Mouse (Mus musculus) right cerebral cortex, postnatal 10 days (tissue): ENCODE results near the gene Gm21970.
A peak's percentile ranks its signal among the peaks of the same experiment; 100 is the strongest.

Experiments used
- DNase-seq, 2 experiments: peaks; one replicate each; pipeline ENCODE4 v3.0.0; 2021; ENCODE audit warnings: low spot score in 2 of 2

Gene Gm21970

GRCm38 (mm10) chr16:91463400-91463799 lies 71.9 kb downstream of the Gm21970 start:
- DNase-seq, result no peak

GRCm38 (mm10) chr16:91463836-91464400 lies 72.4 kb downstream of the Gm21970 start:
- DNase-seq, result no peak

DNA sequence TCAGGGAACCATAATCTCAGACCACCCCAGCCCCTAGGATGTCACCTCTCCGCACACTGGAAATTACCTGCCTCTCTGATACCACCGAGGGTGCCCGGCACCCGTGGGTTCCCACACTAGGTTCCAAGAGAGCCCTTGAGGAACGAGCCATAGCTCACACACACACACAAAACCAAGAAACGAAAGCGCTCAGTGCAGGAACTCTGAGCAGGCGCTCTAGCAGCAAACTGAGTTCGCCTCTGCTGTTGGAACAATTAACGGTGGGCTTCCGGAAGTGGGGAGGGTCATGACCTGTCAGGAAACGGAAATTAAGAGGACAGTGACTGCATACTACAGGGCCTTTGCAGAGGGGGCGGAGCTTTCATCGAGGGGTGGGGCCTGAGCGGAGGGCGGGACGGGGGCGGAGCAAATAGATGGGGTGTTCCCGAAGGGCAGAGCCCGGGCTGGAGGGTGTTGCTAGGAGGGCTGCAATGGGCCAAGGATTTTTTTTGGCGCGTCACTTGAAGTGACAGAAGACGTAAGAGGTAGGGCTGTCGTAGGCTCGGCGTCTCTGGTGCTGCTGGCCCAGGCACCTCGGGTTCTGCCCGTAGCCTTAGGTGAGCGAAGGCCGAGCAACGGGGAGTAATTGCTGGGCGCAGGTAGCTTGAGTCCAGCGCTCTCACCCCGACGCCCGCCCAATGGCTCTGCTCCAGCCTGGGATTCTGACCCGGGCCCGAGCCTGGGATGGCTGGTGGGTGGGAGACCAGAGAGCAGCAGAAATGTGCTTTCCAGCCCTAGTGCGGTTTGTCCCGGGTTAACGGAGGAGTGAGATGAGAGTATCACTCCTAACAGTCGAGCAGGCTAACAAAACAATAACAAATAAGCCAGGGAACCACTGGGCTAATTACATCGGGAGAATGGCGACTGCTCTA lies 73.3 kb downstream of the Gm21970 start:
- DNase-seq, result peak; percentile 92 to 94

DNA sequence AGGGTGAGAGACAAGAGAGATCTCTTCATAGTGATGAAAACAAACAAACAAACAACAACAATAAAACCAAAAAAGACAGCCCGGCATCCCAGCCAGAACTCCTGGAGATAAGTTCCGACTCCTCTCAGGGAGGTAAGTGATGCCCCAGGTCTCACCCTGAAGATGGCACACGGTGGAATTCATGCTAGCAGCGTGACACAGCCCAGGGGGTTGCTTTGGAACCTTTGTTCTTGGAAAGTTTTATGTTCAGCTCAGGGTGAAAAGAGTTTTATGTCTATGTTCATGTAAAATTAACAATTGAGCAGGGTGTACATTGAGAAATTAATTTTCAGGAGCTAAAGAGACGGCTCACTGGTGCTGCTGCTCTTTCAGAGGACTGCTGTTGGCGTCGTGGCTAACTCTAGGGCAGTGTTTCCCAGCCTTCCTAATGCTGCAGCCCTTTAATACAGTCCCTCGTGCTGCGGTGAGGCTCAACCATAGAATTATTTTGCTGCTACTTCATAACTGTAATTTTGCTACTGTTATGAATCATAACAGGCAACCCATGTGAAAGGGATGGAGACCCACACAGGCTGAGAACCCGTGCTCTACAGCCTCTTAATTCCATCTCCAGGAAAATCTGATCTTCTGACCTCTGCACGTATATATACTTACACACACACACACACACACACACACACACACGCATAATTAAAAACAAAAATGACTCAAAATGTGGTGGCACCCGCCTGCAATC lies 74.2 kb downstream of the Gm21970 start:
- DNase-seq, result no peak

- peak in 1 of 2 experiments; percentile 51 for DNase-seq
Measured at GRCm38 (mm10) chr16:91466566-91466965, 75.0 kb downstream of the Gm21970 start.
